Mouse (Mus musculus): ENCODE measurements around the gene Pbx3. TPM values are rescaled to one million over a fixed set of nuclear protein-coding genes. Genes with fewer than 3 reads are reported as not detected.

The Pbx3 gene
- 46.1 and 51.5 TPM in 2 replicates for polyA plus RNA-seq (2014; fragmentation: Nextera tagmentation; extraction: Ambion mirVana)

DNA sequence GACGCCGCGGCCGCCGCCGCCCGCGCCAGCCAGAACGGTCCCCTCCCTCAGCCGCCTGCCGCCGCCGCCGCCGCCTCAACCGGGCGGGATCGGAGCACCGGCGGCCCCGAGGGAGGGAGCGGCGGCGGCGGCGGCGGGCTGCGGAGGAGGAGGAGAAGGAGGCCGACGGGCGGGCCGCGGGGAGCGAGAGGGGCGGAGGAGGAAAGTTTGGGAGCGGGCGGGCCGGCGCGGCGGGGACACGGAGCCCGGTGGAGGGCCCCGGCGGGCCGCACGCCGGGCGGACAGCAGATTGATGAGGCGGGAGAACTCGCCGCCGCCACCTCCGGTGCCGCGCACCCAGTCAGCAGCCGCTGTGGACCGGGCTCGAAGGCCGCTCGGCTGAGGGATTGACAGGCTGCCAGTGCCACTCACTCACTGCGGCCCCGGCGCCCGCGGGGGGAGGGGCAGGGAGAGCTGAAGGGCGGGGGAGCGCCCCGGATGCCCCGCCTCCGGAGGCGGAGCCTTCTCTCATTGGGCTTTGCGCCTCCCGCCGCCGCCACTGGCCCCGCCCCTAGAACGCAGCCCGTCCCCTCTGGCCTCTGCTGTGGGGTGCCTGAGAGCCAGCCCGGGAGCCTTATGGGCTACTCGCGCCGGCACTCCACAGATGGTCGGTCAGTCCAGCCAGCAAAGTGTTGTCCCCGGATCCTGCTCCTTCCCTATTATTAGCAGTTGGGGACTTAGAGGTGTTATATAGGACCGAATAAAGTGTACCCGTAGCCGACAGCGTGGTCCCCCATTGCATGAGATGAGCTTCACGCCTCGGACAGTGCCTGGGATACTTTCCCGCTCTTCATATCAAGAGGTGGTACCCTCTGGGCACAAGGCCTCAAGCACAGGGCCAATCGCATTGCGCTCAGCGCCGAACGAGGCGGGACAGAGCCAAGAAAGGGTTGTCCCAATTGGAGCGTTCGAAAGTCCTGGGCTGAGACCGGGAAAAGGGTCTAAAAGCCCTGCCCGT lies at the start of gene Pbx3:
Gene Pbx3, minus strand, starts transcription at position 838 of the 997 bp plus-strand sequence.
- no peaks in the 10 kb centered on the region for H3K36me3 ChIP-seq (ENCODE audit: control insufficient read depth, insufficient read depth, low read length)
- H3K27me3 ChIP-seq (ENCODE audit: control insufficient read depth, insufficient read depth, low read length), result no peaks in the 10 kb centered on the region
- under 1% methylated on average over 80 of the region's 102 CpGs for WGBS
- H3K4me1 ChIP-seq (replicated peaks; ENCODE audit: control insufficient read depth, insufficient read depth, low read length), result peaks cover 3% of the 10 kb centered on the region; the same call in 1 of the 2 replicates
- ATAC-seq (replicated peaks; ENCODE audit: low FRiP score), result peak; percentile 94
- peak; percentile 99 for DNase-seq (ENCODE audit: low spot score)
- peak within 1 kb of the TSS; percentile 84 for H3K4me3 ChIP-seq (ENCODE audit: low read depth, low read length)
- H3K9ac ChIP-seq (ENCODE audit: low read length), result peak within 1 kb of the TSS; percentile 95
- H3K4me2 ChIP-seq (ENCODE audit: low read depth, low read length, severe bottlenecking), result peak within 1 kb of the TSS; percentile 94
- H3K9me3 ChIP-seq (ENCODE audit: control insufficient read depth, low read length), result no peaks in the 10 kb centered on the region
- H3K27ac ChIP-seq (ENCODE audit: low read depth, low read length), result peak within 1 kb of the TSS; percentile 98

DNA sequence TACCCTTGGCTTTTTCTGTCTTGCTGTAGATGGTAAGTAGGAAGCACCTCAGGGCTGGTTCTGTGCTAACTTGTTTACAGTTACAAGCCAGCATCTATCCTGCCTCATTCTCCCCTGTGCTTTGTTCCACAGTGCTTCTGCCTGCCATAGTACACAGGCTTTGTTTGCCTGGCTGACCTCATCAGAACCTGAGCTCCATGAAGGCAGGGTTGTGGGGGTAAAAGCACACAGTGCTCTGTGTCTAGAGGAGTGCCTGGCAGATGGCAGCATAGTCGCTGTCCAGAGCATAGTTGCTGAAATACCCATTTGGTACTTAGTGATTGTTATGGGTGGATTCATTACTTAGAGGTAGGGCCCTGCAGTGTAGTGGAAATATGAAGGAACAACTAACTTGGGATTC lies 47.3 kb upstream of the Pbx3 start:
- H3K9me3 ChIP-seq (ENCODE audit: control insufficient read depth, low read length), result no peaks in the 10 kb centered on the region
- no peak overlapping the region for H3K27ac ChIP-seq (ENCODE audit: low read depth, low read length)
- no peak overlapping the region for H3K4me2 ChIP-seq (ENCODE audit: low read depth, low read length, severe bottlenecking)
- ATAC-seq (replicated peaks; ENCODE audit: low FRiP score) (no peak), DNase-seq (ENCODE audit: low spot score) (no peak)
- H3K4me3 ChIP-seq (ENCODE audit: low read depth, low read length), result no peak overlapping the region
- 67% methylated on average over 1 of the region's 1 CpGs for WGBS
- no peaks in the 10 kb centered on the region for H3K36me3 ChIP-seq (ENCODE audit: control insufficient read depth, insufficient read depth, low read length)
- no peaks in the 10 kb centered on the region for H3K27me3 ChIP-seq (ENCODE audit: control insufficient read depth, insufficient read depth, low read length)
- 0 out of 2 replicates have a peak, but pooled peaks cover 2% of the 10 kb centered on the region for H3K4me1 ChIP-seq (replicated peaks; ENCODE audit: control insufficient read depth, insufficient read depth, low read length)
- H3K9ac ChIP-seq (ENCODE audit: low read length), result no peak overlapping the region

GRCm38 (mm10) chr2:34409741-34410340 lies 36.9 kb upstream of the Pbx3 start:
- H3K27ac ChIP-seq (ENCODE audit: low read depth, low read length), result no peak overlapping the region
- no peaks in the 10 kb centered on the region for H3K27me3 ChIP-seq (ENCODE audit: control insufficient read depth, insufficient read depth, low read length)
- no peak overlapping the region for H3K9ac ChIP-seq (ENCODE audit: low read length)
- WGBS, result 91% methylated on average over 5 of the region's 5 CpGs
- ATAC-seq (replicated peaks; ENCODE audit: low FRiP score) (no peak), DNase-seq (ENCODE audit: low spot score) (no peak)
- peaks cover 3% of the 10 kb centered on the region; the same call in 1 of the 2 replicates for H3K4me1 ChIP-seq (replicated peaks; ENCODE audit: control insufficient read depth, insufficient read depth, low read length)
- H3K36me3 ChIP-seq (ENCODE audit: control insufficient read depth, insufficient read depth, low read length), result no peaks in the 10 kb centered on the region
- H3K4me3 ChIP-seq (ENCODE audit: low read depth, low read length), result no peak overlapping the region
- H3K9me3 ChIP-seq (ENCODE audit: control insufficient read depth, low read length), result no peaks in the 10 kb centered on the region
- no peak overlapping the region for H3K4me2 ChIP-seq (ENCODE audit: low read depth, low read length, severe bottlenecking)

- H3K4me3 ChIP-seq (ENCODE audit: low read depth, low read length), result no peak overlapping the region
Measured at GRCm38 (mm10) chr2:34408341-34408740, 35.4 kb upstream of the Pbx3 start.

GRCm38 (mm10) chr2:34407596-34407995 lies 34.7 kb upstream of the Pbx3 start:
- Histone ChIP-seq H3K36me3 (ENCODE audit: control insufficient read depth, insufficient read depth, low read length) (no peaks in the 10 kb centered on the region), H3K4me3 (ENCODE audit: low read depth, low read length) (peak overlapping the region; percentile 88), H3K27ac (ENCODE audit: low read depth, low read length) (no peak overlapping the region), H3K27me3 (ENCODE audit: control insufficient read depth, insufficient read depth, low read length) (no peaks in the 10 kb centered on the region), H3K9me3 (ENCODE audit: control insufficient read depth, low read length) (no peaks in the 10 kb centered on the region), H3K4me1 (replicated peaks; ENCODE audit: control insufficient read depth, insufficient read depth, low read length) (peaks cover 3% of the 10 kb centered on the region; the same call in 1 of the 2 replicates), H3K9ac (ENCODE audit: low read length) (peak overlapping the region; percentile 78), H3K4me2 (ENCODE audit: low read depth, low read length, severe bottlenecking) (peak overlapping the region; percentile 84)
- 34% methylated on average over 7 of the region's 7 CpGs for WGBS
- ATAC-seq (replicated peaks; ENCODE audit: low FRiP score), result no peak
- no peak for DNase-seq (ENCODE audit: low spot score)

More at GRCm38 (mm10) chr2:34408341-34408740, 35.4 kb upstream of the Pbx3 start:
- no peak for DNase-seq (ENCODE audit: low spot score)
- no peak overlapping the region for H3K27ac ChIP-seq (ENCODE audit: low read depth, low read length)
- H3K27me3 ChIP-seq (ENCODE audit: control insufficient read depth, insufficient read depth, low read length), result no peaks in the 10 kb centered on the region
- no peak overlapping the region for H3K9ac ChIP-seq (ENCODE audit: low read length)
- H3K4me1 ChIP-seq (replicated peaks; ENCODE audit: control insufficient read depth, insufficient read depth, low read length), result peaks cover 3% of the 10 kb centered on the region; the same call in 1 of the 2 replicates
- H3K9me3 ChIP-seq (ENCODE audit: control insufficient read depth, low read length), result no peaks in the 10 kb centered on the region
- no peak for ATAC-seq (replicated peaks; ENCODE audit: low FRiP score)
- 93% methylated on average over 10 of the region's 10 CpGs for WGBS
- no peaks in the 10 kb centered on the region for H3K36me3 ChIP-seq (ENCODE audit: control insufficient read depth, insufficient read depth, low read length)
- H3K4me2 ChIP-seq (ENCODE audit: low read depth, low read length, severe bottlenecking), result no peak overlapping the region

GRCm38 (mm10) chr2:34406601-34407464 lies 33.9 kb upstream of the Pbx3 start, which contains the start of gene Mapkap1:
Gene Mapkap1, plus strand, starts transcription at chr2:34406771.
- peak; percentile 98 for ATAC-seq (replicated peaks; ENCODE audit: low FRiP score)
- Histone ChIP-seq H3K4me1 (replicated peaks; ENCODE audit: control insufficient read depth, insufficient read depth, low read length) (peaks cover 3% of the 10 kb centered on the region; the same call in 1 of the 2 replicates), H3K9me3 (ENCODE audit: control insufficient read depth, low read length) (no peaks in the 10 kb centered on the region), H3K36me3 (ENCODE audit: control insufficient read depth, insufficient read depth, low read length) (no peaks in the 10 kb centered on the region), H3K9ac (ENCODE audit: low read length) (peak within 1 kb of the TSS; percentile 78), H3K4me2 (ENCODE audit: low read depth, low read length, severe bottlenecking) (peak within 1 kb of the TSS; percentile 84), H3K27me3 (ENCODE audit: control insufficient read depth, insufficient read depth, low read length) (no peaks in the 10 kb centered on the region), H3K27ac (ENCODE audit: low read depth, low read length) (no peak within 1 kb of the TSS), H3K4me3 (ENCODE audit: low read depth, low read length) (peak within 1 kb of the TSS; percentile 88)
- WGBS, result under 1% methylated on average over 66 of the region's 68 CpGs
- peak; percentile 99 for DNase-seq (ENCODE audit: low spot score)

GRCm38 (mm10) chr2:34399535-34399934 lies 26.6 kb upstream of the Pbx3 start:
- DNase-seq (ENCODE audit: low spot score), result no peak
- Histone ChIP-seq H3K9ac (ENCODE audit: low read length) (no peak overlapping the region), H3K9me3 (ENCODE audit: control insufficient read depth, low read length) (no peaks in the 10 kb centered on the region), H3K4me1 (replicated peaks; ENCODE audit: control insufficient read depth, insufficient read depth, low read length) (no peaks in the 10 kb centered on the region), H3K27me3 (ENCODE audit: control insufficient read depth, insufficient read depth, low read length) (no peaks in the 10 kb centered on the region), H3K4me3 (ENCODE audit: low read depth, low read length) (no peak overlapping the region), H3K4me2 (ENCODE audit: low read depth, low read length, severe bottlenecking) (no peak overlapping the region), H3K27ac (ENCODE audit: low read depth, low read length) (no peak overlapping the region), H3K36me3 (ENCODE audit: control insufficient read depth, insufficient read depth, low read length) (no peaks in the 10 kb centered on the region)
- WGBS, result 54% methylated on average over 4 of the region's 4 CpGs
- no peak for ATAC-seq (replicated peaks; ENCODE audit: low FRiP score)

- DNase-seq (ENCODE audit: low spot score) (no peak), ATAC-seq (replicated peaks; ENCODE audit: low FRiP score) (no peak)
- H3K4me3 ChIP-seq (ENCODE audit: low read depth, low read length), result no peak overlapping the region
- H3K27me3 ChIP-seq (ENCODE audit: control insufficient read depth, insufficient read depth, low read length), result no peaks in the 10 kb centered on the region
- no peak overlapping the region for H3K27ac ChIP-seq (ENCODE audit: low read depth, low read length)
- H3K4me2 ChIP-seq (ENCODE audit: low read depth, low read length, severe bottlenecking), result no peak overlapping the region
- H3K4me1 ChIP-seq (replicated peaks; ENCODE audit: control insufficient read depth, insufficient read depth, low read length), result peaks cover under 1% of the 10 kb centered on the region; the same call in 1 of the 2 replicates
- H3K36me3 ChIP-seq (ENCODE audit: control insufficient read depth, insufficient read depth, low read length), result no peaks in the 10 kb centered on the region
- no peak overlapping the region for H3K9ac ChIP-seq (ENCODE audit: low read length)
- WGBS, result 82% methylated on average over 2 of the region's 2 CpGs
- H3K9me3 ChIP-seq (ENCODE audit: control insufficient read depth, low read length), result no peaks in the 10 kb centered on the region
Measured at GRCm38 (mm10) chr2:34378930-34379329, 6.0 kb upstream of the Pbx3 start.

Data from forebrain, embryonic 11.5 days (tissue).